Mouse (Mus musculus) frontal cortex, adult 2 months (tissue): ENCODE data around the gene B4galt5. TPM values are rescaled to one million over a fixed set of nuclear protein-coding genes. Genes with fewer than 3 reads are reported as not detected.
A peak's percentile ranks its signal among the peaks of the same experiment; 100 is the strongest.
"Not testable (repeated sequence)": the region's sequence is repeated elsewhere in the genome, so short reads cannot be mapped to it uniquely, and the experiment has no call there.

Experiments
- DNase-seq, 2 experiments: peaks; one replicate each; pipeline ENCODE4 v3.0.0; 2022; ENCODE audit warnings: low spot score in 1 of 2; ENCODE audit errors: extremely low spot score in 1 of 2
- polyA plus RNA-seq: library from polyadenylated mRNA; depleted of rRNA; stranded (reverse); fragments of >200 nt; gene quantifications from 2 replicates; pipeline ENCODE4 v1.2.3, GENCODE M21; 2012; rRNA removed

B4galt5 gene
- 37.8 and 38.8 TPM in 2 replicates for polyA plus RNA-seq

GRCm38 (mm10) chr2:167348376-167349282, at the start of gene B4galt5:
B4galt5 (minus strand) TSS chr2:167349183.
- no peak for DNase-seq

- DNase-seq: not testable (repeated sequence)
Observed at GRCm38 (mm10) chr2:167396420-167396819, 47.4 kb upstream of the B4galt5 start.

- no peak for DNase-seq
Observed at GRCm38 (mm10) chr2:167394426-167394825, 45.4 kb upstream of the B4galt5 start.

GRCm38 (mm10) chr2:167386998-167387397, 38.0 kb upstream of the B4galt5 start:
- no peak for DNase-seq

GRCm38 (mm10) chr2:167386456-167386855, 37.5 kb upstream of the B4galt5 start:
- no peak for DNase-seq

GRCm38 (mm10) chr2:167383666-167384083, 34.7 kb upstream of the B4galt5 start:
- DNase-seq: no peak

GRCm38 (mm10) chr2:167382389-167382788, 33.4 kb upstream of the B4galt5 start:
- DNase-seq: no peak

GRCm38 (mm10) chr2:167381596-167381995, 32.6 kb upstream of the B4galt5 start:
- DNase-seq: no peak

- DNase-seq: no peak
Observed at GRCm38 (mm10) chr2:167380615-167381285, 31.8 kb upstream of the B4galt5 start.

- DNase-seq: no peak
Observed at GRCm38 (mm10) chr2:167378972-167379371, 30.0 kb upstream of the B4galt5 start.

GRCm38 (mm10) chr2:167377697-167378096, 28.7 kb upstream of the B4galt5 start:
- no peak for DNase-seq

- peak in 1 of 2 experiments; percentile 36 for DNase-seq
Observed at GRCm38 (mm10) chr2:167376160-167376564, 27.2 kb upstream of the B4galt5 start.

GRCm38 (mm10) chr2:167375688-167376087, 26.7 kb upstream of the B4galt5 start:
- no peak for DNase-seq

- no peak for DNase-seq
Observed at GRCm38 (mm10) chr2:167375135-167375534, 26.2 kb upstream of the B4galt5 start.

- DNase-seq: peak in 1 of 2 experiments; percentile 36
Observed at GRCm38 (mm10) chr2:167374191-167374805, 25.3 kb upstream of the B4galt5 start.

GRCm38 (mm10) chr2:167373266-167373665, 24.3 kb upstream of the B4galt5 start:
- peak in 1 of 2 experiments; percentile 66 for DNase-seq

GRCm38 (mm10) chr2:167371506-167371905, 22.5 kb upstream of the B4galt5 start:
- DNase-seq: no peak

GRCm38 (mm10) chr2:167368328-167368727, 19.3 kb upstream of the B4galt5 start:
- no peak for DNase-seq

- DNase-seq: no peak
Observed at GRCm38 (mm10) chr2:167367777-167368281, 18.8 kb upstream of the B4galt5 start.

GRCm38 (mm10) chr2:167367325-167367724, 18.3 kb upstream of the B4galt5 start:
- DNase-seq: no peak

GRCm38 (mm10) chr2:167365063-167365462, 16.1 kb upstream of the B4galt5 start:
- no peak for DNase-seq
